Mouse (Mus musculus): ENCODE measurements around the gene Ppp1ca. TPM values are rescaled to one million over a fixed set of nuclear protein-coding genes. Genes with fewer than 3 reads are reported as not detected.

Gene Ppp1ca
- total RNA-seq (2021) = 100 to 1,000 TPM; 331 to 336 TPM

- peak; percentile 88 to 97 for DNase-seq (ENCODE audit: extremely low spot score in 1 of 2, low spot score in 2 of 2)
- intact Hi-C loops (cut with DNase I) = no loop called here
These were observed at the start of gene Ppp1ca for GRCm38 (mm10) chr19:4191528-4192250. Gene Ppp1ca, plus strand, starts transcription at chr19:4192065.

GRCm38 (mm10) chr19:4142416-4143173, 49.3 kb upstream of the Ppp1ca start:
- DNase-seq (ENCODE audit: extremely low spot score in 1 of 2, low spot score in 2 of 2) = no peak
- intact Hi-C loops (cut with DNase I) = no loop called here

GRCm38 (mm10) chr19:4143759-4144268, 48.1 kb upstream of the Ppp1ca start, which contains the start of gene Cabp4:
Gene Cabp4, minus strand, starts transcription at chr19:4144033.
- intact Hi-C loops (cut with DNase I) = no loop called here
- no peak for DNase-seq (ENCODE audit: extremely low spot score in 1 of 2, low spot score in 2 of 2)

GRCm38 (mm10) chr19:4144550-4145498, 47.0 kb upstream of the Ppp1ca start:
- DNase-seq (ENCODE audit: extremely low spot score in 1 of 2, low spot score in 2 of 2) = peak in 1 of 2 experiments; percentile 67
- intact Hi-C loops (cut with DNase I) = no loop called here

- DNase-seq (ENCODE audit: extremely low spot score in 1 of 2, low spot score in 2 of 2) = no peak
- intact Hi-C loops (cut with DNase I) = no loop called here
These were observed 45.9 kb upstream of the Ppp1ca start for GRCm38 (mm10) chr19:4145936-4146335.

GRCm38 (mm10) chr19:4146366-4147021, 45.4 kb upstream of the Ppp1ca start:
- intact Hi-C loops (cut with DNase I) = no loop called here
- DNase-seq (ENCODE audit: extremely low spot score in 1 of 2, low spot score in 2 of 2) = no peak

- intact Hi-C loops (cut with DNase I) = no loop called here
- DNase-seq (ENCODE audit: extremely low spot score in 1 of 2, low spot score in 2 of 2) = no peak
These were observed 44.9 kb upstream of the Ppp1ca start for GRCm38 (mm10) chr19:4147022-4147405.

- DNase-seq (ENCODE audit: extremely low spot score in 1 of 2, low spot score in 2 of 2) = no peak
- intact Hi-C loops (cut with DNase I) = no loop called here
These were observed 43.9 kb upstream of the Ppp1ca start for GRCm38 (mm10) chr19:4147782-4148490.

- intact Hi-C loops (cut with DNase I) = no loop called here
- peak; percentile 90 to 97 for DNase-seq (ENCODE audit: extremely low spot score in 1 of 2, low spot score in 2 of 2)
These were observed 43.4 kb upstream of the Ppp1ca start, which contains the start of gene Coro1b for GRCm38 (mm10) chr19:4148491-4148806. Gene Coro1b, plus strand, starts transcription at chr19:4148619.

GRCm38 (mm10) chr19:4148819-4149218, 43.0 kb upstream of the Ppp1ca start:
- intact Hi-C loops (cut with DNase I) = no loop called here
- no peak for DNase-seq (ENCODE audit: extremely low spot score in 1 of 2, low spot score in 2 of 2)

- intact Hi-C loops (cut with DNase I) = no loop called here
- DNase-seq (ENCODE audit: extremely low spot score in 1 of 2, low spot score in 2 of 2) = no peak
These were observed 42.6 kb upstream of the Ppp1ca start for GRCm38 (mm10) chr19:4149283-4149682.

GRCm38 (mm10) chr19:4149764-4150461, 42.0 kb upstream of the Ppp1ca start:
- intact Hi-C loops (cut with DNase I) = no loop called here
- peak in 1 of 2 experiments; percentile 24 for DNase-seq (ENCODE audit: extremely low spot score in 1 of 2, low spot score in 2 of 2)

- peak in 1 of 2 experiments; percentile 30 for DNase-seq (ENCODE audit: extremely low spot score in 1 of 2, low spot score in 2 of 2)
- intact Hi-C loops (cut with DNase I) = no loop called here
These were observed 41.0 kb upstream of the Ppp1ca start for GRCm38 (mm10) chr19:4150567-4151487.

GRCm38 (mm10) chr19:4151488-4151860, 40.4 kb upstream of the Ppp1ca start:
- intact Hi-C loops (cut with DNase I) = no loop called here
- DNase-seq (ENCODE audit: extremely low spot score in 1 of 2, low spot score in 2 of 2) = no peak

GRCm38 (mm10) chr19:4151898-4152297, 40.0 kb upstream of the Ppp1ca start:
- no peak for DNase-seq (ENCODE audit: extremely low spot score in 1 of 2, low spot score in 2 of 2)
- intact Hi-C loops (cut with DNase I) = no loop called here

GRCm38 (mm10) chr19:4152445-4153231, 39.2 kb upstream of the Ppp1ca start:
- intact Hi-C loops (cut with DNase I) = no loop called here
- peak in 1 of 2 experiments; percentile 13 for DNase-seq (ENCODE audit: extremely low spot score in 1 of 2, low spot score in 2 of 2)
